Mouse (Mus musculus) left cerebral cortex, adult 11 months (tissue): ENCODE results near the gene Spout1.

Experiments used
- DNase-seq: peaks from one replicate; pipeline ENCODE4 v3.0.0; 2022; ENCODE audit warnings: low spot score

The Spout1 gene

DNA sequence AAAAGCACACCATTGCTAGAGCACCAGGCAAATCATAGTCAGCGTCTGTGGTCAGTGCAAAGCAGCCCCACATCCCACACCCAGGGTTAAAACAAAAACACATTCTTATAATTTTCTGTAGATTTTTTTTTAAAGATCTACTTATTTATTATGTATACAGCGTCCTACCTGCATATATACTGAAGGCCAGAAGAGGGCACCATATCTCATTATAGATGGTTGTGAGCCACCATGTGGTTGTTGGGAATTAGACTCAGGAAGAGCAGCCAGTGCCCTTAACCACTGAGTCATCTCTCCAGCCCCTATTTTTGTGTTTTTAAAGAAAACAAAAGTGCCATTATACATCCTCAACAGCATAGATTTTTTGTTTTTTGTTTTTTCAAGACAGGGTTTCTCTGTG is 49.5 kb downstream of the Spout1 start:
- no peak for DNase-seq

DNA sequence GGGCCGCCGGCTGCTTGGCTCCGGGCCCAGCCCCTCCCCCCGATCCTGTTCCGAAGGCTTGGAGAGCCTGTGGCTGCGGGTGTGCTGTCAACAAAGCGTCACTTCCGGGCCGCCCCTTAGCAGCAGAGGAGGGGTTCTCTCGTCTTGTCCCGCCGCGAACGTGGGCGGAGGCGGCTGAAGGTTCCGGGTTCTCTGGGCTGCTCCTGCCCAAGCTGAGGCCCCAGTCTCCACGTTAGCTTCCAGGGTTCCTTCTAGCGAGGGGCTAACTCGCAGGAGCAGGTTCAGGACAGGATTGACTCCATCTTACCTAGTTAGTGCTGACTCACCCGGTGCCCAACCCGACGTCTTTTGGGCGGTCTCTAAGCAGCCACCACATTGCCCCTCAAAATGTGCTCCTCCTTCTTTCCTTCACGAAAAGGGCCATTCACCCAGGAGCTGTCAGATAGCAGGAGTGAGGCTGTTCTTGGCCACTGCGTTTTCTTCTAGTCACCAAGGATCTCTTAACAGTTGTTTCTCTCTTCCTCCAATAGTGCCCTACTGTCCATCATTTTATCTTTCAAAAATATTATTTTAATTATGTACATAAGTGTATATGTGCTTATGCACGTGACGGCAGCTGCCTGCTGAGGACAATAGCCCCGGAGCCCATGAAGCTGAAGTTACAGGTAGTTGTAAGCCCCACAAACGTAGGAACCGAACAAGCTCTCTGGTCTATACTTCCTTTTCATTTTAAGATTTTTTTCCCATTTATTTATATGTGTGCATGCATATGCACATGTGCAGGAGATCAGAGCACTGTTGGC is 53.6 kb downstream of the Spout1 start, which contains the start of gene Zer1:
Zer1 (minus strand) TSS at position 114 of the 803 bp plus-strand sequence.
- peak; percentile 91 for DNase-seq

DNA sequence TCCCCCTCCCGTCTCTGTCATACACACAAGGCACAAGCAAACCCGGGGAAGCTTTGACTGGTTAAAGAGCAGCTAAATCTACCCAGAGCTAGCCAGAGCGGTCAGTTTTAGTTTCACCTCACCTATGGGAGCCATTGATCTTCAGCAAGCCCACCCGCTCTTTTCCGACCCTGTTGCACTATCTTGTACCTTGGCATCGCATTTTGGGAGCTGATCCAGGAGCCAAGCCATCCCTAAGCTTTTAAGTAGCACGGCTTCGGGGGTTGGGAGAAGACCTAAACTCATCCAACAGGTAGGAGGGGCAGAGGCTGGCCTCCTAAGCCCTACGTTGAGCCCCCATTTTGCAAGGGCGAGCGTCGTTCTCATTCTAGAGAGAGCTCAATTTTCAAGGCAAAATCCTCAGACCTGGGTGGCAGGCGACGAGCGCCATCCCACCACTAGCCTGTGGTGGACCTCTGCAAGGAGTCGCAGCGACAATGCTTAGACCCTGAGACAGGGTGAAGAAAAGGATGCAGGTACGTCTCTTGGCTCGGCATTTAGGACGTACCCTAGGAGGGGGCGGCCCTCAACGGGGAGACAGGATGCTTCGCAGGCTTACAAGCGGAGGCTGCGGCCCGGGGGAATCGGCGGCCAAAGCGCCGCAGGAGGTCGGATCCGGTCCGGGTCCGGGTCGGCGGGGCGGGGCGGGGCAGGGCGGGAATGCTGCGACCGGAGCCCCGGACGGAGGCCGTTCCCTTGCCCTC is 54.4 kb downstream of the Spout1 start:
- DNase-seq: no peak
